Mouse (Mus musculus): ENCODE results near the gene Hlcs.
"Not testable (repeated sequence)": the region's sequence is repeated elsewhere in the genome, so short reads cannot be mapped to it uniquely, and the experiment has no call there.

Hlcs gene

DNA sequence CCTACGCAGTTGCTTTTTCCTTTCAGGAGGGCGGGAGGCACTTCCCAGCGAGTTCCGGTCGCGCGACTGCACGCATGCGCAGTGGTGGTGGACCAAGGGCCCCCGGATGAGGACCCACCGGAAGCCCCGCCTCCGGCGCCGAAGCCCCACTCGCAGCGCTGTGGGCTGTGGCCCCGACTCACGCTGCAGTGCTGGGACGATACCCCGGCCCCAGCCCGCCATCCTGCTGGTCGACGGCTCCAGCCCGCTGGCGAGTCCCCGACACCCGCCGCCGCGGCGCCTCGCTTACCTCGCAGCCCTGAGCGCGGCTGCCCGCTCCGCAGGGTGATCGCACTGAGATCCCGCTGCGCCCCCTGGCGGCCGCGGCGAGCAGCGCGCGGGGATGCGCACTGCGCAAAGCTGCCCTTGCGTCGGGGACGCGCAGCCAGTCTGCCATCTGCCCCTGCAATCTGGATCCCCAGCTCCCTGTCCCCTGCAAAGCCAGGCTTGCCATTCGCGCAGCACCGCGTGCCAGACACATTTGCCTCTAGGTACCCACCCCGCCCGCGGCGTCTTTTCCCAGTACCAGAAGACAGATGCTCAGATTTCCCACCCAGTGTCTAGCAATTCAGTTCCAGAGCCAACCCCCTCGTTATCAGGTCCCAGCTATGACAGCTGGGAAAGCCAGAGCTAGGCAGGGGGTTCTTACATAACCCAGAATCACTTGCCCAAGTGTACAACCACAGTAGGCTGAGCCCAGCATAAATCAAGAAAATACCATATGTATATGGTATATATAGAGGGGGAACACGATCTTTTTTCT, at the start of gene Hlcs:
Gene Hlcs (minus strand): TSS at position 343 of the 802 bp plus-strand sequence.
- peak; percentile 99 for DNase-seq

- peak; percentile 53 for DNase-seq
Measured at GRCm38 (mm10) chr16:94362174-94362873, 49.0 kb upstream of the Hlcs start.

DNA sequence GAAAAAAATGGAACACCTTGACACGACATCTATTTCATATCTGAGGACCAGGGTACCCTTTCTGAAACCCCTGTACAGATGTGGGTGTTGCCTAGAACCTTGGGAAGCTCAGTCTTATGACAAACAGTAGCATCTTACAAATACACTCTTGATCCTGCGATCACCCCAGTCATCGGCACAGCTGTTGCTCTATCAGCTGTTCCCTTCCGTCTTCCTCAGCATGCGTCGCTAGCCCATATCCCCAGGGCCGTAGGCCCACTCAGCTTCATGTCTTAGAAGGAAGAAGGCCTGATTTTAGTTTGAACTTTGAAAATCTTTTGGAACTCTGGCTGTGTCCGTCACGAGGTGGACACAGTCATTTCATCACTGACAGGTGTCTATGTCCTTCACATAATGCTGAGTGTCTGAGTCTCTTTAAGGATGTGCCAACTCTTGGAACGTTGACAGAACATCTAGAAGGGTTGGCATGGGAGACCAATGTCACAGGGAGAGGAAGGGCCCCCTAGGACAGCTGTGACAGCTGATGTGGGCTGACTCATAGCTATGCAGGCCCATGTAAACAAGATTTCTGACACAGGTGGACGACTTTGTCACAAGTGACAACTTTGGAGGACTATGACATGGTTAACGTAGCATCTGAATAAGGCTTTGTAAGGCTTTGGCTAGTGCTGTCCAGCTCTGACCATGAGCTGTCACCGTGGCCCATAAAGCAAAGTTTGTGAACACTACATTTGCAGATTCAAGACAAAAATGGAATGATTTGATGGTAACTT, 47.4 kb upstream of the Hlcs start:
- no peak for DNase-seq

GRCm38 (mm10) chr16:94358091-94358490, 44.7 kb upstream of the Hlcs start:
- no peak for DNase-seq

- DNase-seq: no peak
Measured at GRCm38 (mm10) chr16:94356776-94357494, 43.6 kb upstream of the Hlcs start.

- no peak for DNase-seq
Measured at GRCm38 (mm10) chr16:94356046-94356445, 42.7 kb upstream of the Hlcs start.

- DNase-seq: no peak
Measured at GRCm38 (mm10) chr16:94354450-94354849, 41.1 kb upstream of the Hlcs start.

DNA sequence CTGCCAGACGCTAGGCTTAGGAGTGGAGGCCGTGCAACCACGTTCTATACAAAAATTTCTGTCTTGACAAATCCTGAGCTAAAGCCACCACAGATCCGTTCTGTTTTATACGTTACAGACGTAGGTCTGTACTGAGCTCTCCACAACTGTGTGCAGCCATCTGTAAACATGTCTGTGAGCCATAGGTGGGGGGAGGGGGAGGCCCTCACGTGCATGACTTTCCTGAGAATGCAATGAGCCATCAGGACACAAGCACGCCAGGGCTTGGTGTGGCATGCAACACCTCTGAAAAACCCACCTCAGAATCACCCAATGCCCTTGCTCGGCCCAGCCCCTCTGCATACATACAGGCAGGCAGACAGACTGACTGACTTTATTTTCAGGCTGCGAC, 36.9 kb upstream of the Hlcs start:
- DNase-seq: no peak

- DNase-seq: no peak
Measured at GRCm38 (mm10) chr16:94349588-94350286, 36.4 kb upstream of the Hlcs start.

GRCm38 (mm10) chr16:94348779-94349178, 35.4 kb upstream of the Hlcs start:
- no peak for DNase-seq

- DNase-seq: no peak
Measured at GRCm38 (mm10) chr16:94347080-94347731, 33.8 kb upstream of the Hlcs start.

GRCm38 (mm10) chr16:94345733-94346132, 32.4 kb upstream of the Hlcs start:
- no peak for DNase-seq

GRCm38 (mm10) chr16:94339164-94340160, 26.1 kb upstream of the Hlcs start:
- DNase-seq: not testable (repeated sequence)

DNA sequence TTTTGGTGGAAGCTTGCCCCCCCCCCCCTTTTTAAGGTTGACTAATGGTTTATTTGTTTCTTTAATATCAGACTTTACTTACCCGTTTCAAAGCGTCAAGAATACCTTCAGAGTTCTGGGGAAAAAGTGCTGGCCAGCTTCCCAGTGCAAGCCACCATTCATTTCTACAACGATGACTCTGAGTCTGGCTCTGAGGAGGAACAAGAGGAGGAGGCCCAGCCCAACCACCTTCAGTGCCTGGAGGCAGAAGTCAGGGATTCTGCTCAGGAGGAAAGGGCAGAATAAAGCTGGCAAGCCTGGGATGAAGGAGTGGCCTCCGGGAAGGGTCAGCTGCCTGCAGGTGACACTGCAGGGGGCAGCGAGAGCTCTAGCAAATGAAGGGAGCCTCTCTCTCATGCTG, 22.3 kb upstream of the Hlcs start:
- no peak for DNase-seq

- DNase-seq: peak; percentile 44
Measured at GRCm38 (mm10) chr16:94331886-94332252, 18.5 kb upstream of the Hlcs start.

DNA sequence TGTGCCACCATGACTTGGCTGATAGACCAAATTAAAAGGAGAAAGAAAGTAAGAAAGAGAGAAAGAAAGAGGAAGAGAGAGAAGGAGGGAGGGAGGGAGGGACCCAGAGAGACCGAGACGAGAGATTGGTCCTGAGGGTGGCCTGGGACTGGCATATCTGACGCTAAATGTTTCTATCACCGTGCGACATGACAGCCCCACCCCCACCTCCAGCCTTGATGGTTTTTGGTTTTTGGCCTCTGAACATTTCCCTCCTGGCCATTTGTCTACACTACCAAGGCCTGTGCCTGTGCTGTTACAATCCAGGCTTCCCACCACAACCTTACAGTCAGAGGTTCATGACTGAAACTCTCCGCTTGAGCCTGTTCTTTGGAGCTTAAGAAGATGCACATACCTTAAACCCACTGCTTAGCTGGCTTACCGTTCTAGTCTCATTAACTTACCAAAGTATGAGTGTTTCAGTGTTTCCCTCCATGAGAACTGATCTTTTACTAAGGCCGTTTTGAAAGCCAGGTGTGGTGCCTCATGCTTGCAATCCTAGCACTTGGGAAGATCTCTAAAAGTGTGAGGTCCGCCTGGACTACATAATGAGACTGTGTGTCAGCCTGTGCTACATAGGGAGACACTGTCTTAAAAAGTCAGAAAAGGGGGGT, 18.0 kb upstream of the Hlcs start:
- DNase-seq: no peak

DNA sequence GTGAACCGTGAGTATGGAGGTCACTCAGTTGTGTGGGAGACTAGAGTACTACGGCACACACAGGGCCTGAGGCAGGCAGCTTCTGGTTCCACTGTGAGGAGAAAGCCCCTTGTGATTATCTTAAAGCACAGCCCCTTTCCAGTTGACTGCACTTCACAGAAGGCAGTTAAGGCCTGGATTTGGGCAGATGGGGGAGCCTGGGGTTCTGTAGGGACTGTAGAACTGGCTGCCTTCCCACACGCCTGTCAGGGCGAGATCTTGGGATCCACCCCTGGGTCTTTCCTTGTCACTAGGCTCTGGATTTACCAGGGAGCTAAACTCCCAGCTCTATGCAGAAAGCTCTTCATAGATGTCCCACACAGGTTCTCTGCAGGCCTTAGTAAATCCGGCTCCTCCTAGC, 17.1 kb upstream of the Hlcs start:
- DNase-seq: no peak

- DNase-seq: no peak
Measured at GRCm38 (mm10) chr16:94328881-94329867, 15.8 kb upstream of the Hlcs start.
